Mouse (Mus musculus): Measurements from ENCODE around the gene Ccn1.
A peak's percentile ranks its signal among the peaks of the same experiment; 100 is the strongest.

Ccn1 gene

GRCm38 (mm10) chr3:145648991-145649851, 560 bp downstream of the Ccn1 start:
- DNase-seq: peak; percentile 77

DNA sequence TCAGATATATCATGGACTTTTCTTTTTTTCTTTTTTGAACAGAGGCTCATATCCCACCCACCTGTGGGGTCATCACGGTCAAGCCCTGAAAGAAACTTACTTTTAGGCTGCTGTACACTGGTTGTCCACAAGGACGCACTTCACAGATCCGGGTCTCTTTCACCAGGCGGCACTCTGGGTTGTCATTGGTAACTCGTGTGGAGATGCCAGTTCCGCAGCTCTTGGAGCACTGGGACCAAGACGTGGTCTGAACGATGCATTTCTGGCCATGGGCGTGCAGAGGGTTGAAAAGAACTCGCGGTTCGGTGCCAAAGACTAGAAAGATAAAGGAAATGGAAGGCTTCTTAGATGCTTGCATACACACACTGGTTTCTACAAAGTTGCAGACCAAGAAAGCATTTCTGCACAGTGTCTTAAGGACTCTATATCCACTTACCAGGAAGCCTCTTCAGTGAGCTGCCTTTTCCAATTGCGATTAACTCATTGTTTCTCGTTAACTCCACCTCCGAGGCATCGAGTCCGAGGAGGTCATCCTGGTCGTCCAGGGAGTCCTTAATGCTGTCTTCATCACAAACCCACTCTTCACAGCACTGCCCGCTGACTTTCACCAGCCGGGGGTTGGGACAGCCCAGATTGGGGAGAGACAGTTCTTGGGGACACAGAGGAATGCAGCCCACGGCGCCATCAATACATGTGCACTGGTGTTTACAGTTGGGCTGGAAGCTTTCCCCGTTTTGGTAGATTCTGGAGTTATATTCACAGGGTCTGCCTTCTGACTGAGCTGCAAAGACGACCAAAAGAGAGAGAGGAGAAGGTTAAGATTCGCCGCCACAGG, 1.5 kb downstream of the Ccn1 start:
- DNase-seq: peak; percentile 70

DNA sequence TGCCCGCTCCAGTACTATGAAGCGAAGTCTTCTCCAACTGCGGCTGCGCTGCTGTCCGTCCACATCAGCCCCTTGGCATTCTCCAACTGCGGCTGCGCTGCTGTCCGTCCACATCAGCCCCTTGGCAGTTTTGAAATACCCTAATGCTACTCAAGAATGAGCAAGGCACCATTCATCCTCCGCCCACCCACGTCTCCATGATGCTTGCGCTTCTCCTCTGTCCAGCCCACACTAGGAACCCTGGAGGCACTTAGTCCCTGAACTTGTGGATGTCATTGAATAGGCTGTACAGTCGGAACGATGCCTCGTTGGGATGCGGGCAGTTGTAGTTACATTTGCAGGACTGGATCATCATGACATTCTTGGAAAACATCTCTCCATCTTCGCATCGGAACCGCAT, 2.4 kb downstream of the Ccn1 start:
- DNase-seq: no peak

GRCm38 (mm10) chr3:145646666-145647065, 3.1 kb downstream of the Ccn1 start:
- DNase-seq: no peak

DNA sequence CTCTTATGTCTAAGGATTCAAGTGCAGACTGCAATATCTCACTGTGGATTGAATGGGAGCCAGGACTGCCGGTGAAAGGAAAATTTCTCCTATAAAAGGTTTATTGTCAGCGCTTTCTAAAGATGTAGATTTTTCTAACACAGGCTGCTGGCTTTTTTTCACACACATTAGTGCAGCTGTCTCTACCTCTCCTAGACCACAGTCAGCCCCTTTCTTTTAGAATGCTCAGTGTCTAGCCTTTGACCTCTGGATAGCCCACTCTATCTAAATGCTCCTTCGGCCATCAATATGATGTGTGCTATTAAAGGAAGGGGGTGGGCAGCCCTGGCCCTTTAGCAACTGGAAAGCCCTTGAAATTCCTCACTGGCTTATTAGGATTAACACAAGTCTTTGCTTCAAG, 3.8 kb downstream of the Ccn1 start:
- DNase-seq: no peak

GRCm38 (mm10) chr3:145645463-145645862, 4.3 kb downstream of the Ccn1 start:
- no peak for DNase-seq

DNA sequence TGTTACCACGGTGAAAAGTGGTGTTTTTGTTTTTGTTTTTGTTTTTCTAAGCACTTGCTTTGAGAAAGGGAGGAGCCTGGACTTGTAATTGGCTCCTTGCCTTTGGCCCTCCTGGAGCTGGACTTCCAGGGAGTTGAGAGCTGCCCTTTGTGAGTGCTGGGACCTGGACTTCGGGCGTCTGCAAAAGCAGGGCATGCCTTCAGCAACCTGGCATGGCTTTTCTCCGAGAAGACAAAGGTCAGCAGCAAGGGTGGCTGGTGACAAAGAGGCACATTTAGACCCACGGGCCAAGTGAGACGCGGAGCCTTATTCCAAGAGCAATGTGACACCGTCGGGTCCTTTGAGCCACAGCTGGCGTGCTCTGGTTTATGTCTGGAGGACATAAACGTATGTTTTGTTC, 6.9 kb downstream of the Ccn1 start:
- DNase-seq: no peak

GRCm38 (mm10) chr3:145641878-145642277, 7.9 kb downstream of the Ccn1 start:
- no peak for DNase-seq

GRCm38 (mm10) chr3:145641036-145641685, 8.6 kb downstream of the Ccn1 start:
- no peak for DNase-seq

GRCm38 (mm10) chr3:145640583-145640982, 9.2 kb downstream of the Ccn1 start:
- DNase-seq: no peak

GRCm38 (mm10) chr3:145640170-145640569, 9.6 kb downstream of the Ccn1 start:
- no peak for DNase-seq

GRCm38 (mm10) chr3:145634002-145634710, 15.6 kb downstream of the Ccn1 start:
- no peak for DNase-seq

- no peak for DNase-seq
Observed at GRCm38 (mm10) chr3:145632888-145633287, 16.9 kb downstream of the Ccn1 start.

DNA sequence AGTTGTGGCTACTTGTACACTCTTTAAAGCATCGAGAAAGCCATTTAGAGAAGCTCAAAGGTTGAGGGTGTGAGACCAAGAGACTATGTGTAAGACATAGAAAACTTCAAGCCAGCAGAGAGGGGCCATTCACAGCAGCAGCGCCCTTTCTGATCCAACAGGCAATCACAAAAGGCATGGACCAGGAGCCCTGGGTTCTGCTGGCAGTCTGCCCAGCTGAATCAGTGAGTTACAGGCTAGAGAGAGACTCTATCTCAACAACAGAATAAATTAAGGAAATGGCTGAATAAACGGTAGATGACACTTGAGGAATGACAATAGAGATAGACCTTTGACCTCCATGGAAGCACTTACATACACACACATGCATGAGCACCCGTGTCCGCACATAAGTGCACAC, 21.1 kb downstream of the Ccn1 start:
- DNase-seq: peak; percentile 47

DNA sequence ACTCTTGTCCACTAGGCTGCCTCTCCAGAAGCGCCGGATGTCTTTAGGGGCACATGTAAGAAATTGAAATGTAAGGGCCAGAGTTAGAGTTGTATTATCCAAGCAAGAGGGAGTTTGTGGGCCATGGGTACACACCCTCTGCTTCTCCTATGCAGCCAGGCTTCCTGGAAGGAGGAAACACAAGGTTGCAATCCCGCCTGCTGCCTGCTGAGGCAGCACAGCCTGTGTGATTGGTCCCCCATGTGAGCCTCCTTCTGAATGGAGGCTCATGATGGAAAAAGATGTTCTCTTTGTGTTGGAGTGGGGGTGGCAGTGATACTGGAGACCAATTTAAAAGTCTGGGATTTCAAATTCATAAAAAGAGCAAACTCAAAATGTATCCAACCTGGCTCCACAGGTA, 22.0 kb downstream of the Ccn1 start:
- DNase-seq: peak; percentile 70

DNA sequence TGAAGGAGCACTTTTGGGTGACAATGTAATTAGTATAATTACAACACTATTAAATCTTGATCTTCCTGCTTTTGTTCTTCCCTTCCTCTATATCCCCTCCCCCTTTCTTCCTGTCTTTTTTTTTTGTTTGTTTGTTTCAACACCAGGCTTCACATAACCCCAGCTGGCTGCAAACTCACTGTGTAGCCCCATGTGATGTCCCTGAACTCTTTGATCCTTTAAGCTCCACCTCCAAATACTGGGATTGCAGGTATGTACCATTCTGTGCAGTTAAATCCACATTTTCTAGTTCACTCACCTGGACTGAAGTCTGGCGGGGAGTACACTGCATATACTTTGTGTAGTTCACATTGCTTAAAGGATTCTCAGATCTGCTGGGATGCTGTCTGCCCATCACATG, 23.7 kb downstream of the Ccn1 start:
- DNase-seq: no peak

DNA sequence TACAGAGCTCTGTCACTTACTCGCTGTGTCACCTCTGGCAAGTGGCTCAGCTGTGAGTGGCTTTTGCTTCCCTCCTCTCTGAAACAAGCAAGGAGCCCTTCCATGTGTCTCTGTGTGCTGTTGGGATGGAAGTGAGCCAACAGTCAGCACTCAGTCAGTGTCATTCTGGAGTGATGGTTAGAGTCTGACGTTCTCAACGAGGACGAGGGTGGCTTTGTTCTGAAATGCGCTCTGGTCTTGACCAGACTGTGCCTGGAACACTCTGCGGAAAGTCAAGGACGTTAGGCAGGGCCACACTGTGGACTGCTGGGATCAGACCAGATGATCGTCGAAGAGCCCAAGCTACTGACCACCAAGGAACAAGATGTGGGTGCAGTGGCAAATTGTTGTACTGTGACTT, 24.2 kb downstream of the Ccn1 start:
- DNase-seq: no peak

- DNase-seq: no peak
Observed at GRCm38 (mm10) chr3:145624786-145625185, 25.0 kb downstream of the Ccn1 start.

DNA sequence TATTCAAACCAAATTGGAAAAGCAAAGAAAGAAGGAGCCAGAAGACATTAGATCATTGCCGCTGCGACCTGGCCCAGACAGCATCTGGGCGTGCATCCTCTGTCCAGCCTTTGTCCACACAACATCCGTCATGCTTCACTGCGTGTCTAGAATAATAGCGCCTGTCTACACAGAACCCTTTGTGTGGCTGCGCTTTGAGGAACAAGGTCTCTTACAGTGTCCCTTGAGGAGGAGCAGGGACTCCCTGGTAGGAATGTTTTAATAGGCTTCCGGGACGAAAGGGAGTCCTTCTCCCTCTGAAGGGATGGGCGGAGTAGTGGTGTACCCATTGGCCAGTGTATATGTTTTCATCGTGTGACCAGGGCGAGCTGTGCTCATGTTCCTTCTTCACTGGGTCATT, 26.7 kb downstream of the Ccn1 start:
- DNase-seq: peak; percentile 67

- DNase-seq: no peak
Observed at GRCm38 (mm10) chr3:145621209-145621608, 28.6 kb downstream of the Ccn1 start.

GRCm38 (mm10) chr3:145619621-145620365, 30.0 kb downstream of the Ccn1 start:
- no peak for DNase-seq

DNA sequence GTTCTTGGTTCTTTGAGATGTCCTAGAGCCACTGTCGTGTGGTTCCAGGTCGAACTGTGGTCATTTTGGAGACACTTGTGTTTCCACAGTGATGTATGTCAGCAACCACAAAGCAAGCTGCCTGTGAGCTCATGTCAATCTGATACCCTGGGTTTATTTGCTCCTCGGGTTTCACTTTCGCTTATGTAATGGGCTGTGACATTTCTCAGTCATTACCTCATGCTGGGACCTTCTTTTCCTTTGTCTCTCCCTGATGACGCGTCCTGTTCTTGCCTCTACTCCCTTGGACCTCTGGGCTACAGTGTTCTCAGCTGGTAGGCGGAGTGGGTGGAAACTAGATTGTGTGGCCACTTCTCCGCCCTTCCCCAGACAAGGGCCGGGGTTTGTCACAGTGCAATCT, 31.5 kb downstream of the Ccn1 start:
- DNase-seq: peak; percentile 26
